Mouse (Mus musculus) layer of hippocampus, adult 11-12 months (tissue): ENCODE measurements around the gene Piga.

ENCODE experiments used
- DNase-seq: peaks from one replicate; pipeline ENCODE4 v3.0.0; 2022; ENCODE audit warnings: low spot score

The Piga gene

DNA sequence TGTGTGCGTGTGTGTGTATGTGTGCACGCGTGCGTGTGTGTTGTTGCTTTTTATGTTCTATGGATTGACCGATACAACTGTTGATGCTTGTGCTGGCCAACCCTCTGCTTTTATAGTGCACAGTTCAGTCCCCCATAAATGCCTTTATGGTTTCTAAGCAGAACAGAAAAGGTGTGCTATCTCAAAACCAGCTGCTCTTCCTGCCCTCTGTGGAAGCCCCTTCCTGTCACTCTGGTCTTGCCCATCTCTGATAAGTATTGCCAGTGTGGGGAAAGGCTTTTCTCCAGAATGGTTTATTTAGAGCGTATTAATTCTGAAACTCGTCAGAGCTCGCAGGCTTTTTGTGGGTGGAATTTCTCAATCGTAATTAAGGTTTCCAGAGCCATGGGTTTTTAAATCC lies 13.1 kb downstream of the Piga start:
- DNase-seq, result no peak

DNA sequence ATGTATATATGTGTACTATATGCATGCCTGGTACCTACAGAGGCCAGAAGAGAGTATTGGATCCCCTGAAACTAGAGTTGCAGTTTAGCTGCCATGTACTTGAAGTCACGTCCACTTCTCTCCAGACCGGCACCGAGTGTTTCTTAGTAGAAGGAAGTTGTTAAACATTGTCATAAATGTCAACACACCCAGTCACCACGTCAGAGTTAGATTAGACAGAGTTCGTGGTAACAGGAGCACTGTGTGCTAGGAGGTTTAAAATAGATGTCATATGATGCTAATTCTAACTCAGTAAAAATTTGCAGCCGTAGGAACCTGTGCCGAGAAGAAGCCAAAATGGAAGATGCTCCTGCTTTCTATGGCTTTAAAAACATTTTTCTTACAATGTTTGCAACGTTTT lies 17.1 kb downstream of the Piga start, which contains the start of gene Asb11:
Asb11 (plus strand) TSS at position 286 of the 400 bp plus-strand sequence.
- no peak for DNase-seq

DNA sequence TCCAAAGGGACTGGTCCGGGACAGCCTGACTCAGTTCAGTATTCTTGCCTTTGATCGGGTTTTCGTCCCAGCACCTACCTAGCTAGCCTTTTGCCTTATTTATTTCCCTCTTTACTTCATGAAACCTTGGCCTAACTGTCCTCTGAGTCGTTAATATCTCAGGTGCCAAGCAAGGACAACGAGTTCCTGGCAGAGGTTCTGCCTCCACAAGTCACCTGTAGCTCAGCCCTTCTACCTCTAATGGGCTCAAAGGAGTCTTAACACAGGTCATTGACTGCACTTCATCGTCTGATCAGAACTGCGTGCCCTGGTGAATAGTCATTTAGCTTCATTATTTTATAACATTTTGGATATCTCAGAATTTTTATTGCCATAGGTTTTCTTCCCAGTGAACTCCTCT lies 19.9 kb downstream of the Piga start:
- DNase-seq, result no peak

DNA sequence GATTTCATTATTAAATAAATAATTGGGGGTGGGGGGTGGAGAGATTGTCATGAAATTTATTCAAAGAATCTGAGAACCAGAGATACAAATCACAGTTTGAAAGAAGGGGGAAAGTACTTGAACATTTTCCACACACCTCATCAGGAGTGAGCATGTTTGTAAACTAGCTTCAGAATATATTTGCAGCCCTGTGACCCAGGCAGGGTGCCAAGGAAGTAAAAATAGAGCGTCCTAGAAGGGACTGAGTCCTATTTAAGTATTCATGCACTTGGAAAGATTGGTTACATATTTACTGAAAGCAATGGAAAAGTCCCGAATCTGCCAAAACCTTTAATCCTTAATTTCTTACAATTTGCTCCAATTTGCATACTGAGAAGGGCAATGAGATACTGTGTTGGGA lies 20.6 kb downstream of the Piga start:
- no peak for DNase-seq

DNA sequence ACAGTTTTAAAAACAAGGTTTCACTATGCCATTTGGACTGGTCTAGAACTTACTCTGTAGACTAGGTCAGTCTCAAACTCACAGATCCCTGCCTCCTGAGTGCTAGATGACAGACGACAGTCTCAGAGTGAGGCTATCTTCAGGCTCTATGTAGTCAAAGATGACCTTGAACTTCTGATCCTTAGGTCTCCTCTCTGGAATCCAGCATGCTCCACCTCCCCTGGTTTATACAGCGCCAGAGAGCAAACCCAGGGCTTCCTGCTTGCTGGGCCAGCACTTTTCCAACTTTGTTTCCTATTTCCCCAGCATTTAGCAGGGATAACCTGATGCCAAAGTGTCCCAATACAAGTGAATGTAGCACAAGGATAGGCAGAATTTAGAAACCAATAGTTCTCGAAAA lies 21.1 kb downstream of the Piga start:
- DNase-seq, result no peak

DNA sequence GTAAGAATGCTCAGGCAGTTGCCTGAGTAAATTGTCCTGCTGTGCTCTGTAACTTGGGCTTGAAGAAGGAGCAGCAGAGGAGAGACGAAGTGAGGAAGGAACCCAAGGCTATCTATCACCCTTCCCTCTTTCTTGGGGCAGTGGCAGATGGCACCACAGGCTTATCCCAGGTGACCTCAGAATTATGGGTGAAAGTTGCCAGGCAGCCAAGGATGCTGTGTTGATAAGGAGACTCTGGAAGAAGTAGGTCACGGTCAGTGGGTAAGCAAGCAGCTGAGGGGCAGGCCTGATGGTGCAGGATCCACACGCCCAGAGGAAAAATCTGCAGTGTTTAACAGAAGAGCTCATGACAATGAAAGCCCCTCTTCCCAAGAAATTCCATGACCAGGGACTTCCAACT lies 21.7 kb downstream of the Piga start:
- no peak for DNase-seq

DNA sequence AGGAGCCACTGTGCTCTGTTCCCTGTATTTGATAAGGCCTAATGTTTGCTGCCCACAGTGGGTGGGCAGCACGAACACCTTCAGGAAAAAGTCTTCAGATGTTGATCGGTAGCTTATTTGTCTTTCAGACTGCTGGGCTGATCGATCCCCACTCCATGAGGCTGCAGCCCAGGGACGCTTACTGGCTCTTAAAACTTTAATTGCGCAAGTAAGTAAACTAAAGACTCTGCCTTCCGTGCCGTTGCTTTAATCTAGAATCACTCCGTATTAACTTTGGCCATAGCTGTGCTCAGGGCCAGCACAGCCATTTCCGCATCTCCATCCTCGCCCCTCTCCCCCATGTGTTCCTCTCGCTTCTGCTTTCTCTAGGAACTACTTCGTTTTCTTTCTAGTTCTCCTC lies 26.0 kb downstream of the Piga start:
- no peak for DNase-seq

DNA sequence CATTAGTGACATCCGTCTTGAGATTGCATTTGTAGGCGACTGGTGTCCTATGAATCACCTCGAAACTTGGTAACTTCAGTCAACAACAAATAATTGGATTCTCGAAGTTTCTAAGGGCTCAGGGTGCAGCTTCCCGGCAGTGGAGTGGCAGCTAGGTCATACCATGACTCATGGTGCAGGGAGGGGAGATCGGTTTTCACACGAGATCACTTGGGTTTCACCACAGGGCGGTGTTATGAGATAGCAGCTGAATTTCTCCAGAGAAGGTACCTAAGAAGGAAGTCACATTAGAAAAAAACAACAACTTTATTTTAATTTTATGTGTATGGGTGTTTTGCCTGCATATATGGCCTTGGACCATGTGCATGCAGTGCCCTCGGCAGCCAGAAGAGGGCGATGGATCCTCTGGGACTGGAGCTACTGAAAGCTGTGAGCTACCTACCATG lies 26.5 kb downstream of the Piga start:
- DNase-seq, result no peak

DNA sequence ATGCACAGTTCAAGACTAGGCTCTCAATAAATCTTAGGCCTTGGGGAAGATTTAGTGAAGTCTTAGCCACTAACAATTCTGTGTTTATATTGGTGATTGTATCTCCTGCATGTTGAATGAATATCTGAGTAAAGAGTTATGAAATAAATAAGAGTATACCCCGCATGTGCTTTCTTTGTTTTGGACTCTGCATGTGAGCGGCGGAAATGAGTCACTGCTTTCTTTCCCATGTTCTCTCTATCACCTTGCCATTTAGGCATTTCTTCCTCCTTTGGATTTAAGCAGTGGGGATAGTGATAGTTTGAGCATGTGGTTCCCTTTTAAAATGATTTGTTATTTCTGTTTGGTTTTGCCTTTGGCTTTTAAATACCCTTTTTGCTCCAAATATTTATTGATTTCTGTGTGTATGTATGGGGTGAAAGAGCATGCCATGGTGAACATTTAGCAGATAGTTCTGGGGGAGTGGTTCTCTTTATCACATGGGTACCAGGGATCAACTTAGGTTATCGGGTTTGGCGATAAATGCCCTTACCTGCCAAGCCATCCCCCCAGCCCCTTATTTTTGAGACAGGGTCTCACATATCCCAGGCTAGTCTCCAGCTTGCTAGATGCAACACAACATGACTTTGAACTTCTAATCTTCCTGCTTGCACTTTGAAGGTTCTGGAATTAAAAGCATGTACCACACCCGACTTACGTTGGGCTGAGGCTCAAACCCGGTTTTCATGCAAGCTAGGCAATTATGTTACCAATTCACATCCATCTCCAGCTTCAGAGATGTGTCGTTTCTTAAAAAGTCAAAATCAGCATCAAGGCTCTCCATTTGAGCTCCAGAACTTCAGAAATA lies 27.5 kb downstream of the Piga start:
- DNase-seq, result no peak

DNA sequence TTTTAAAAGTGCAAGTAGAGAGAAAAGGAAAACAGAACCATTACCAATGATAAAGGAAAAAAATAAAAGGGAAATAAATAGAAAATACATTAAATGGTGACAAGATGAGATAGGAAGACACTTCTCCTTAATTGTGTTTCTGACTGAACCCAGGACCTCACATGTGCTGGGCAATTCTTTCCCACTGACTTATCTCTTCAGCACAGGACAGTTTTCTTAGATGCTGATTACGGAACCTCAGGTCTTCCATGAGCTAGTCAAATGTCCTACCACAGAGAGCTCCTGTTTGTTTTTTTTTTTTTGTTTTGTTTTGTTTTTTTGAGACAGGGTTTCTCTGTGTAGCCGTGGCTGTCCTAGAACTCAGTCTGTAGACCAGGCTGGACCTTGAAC lies 28.1 kb downstream of the Piga start:
- no peak for DNase-seq

DNA sequence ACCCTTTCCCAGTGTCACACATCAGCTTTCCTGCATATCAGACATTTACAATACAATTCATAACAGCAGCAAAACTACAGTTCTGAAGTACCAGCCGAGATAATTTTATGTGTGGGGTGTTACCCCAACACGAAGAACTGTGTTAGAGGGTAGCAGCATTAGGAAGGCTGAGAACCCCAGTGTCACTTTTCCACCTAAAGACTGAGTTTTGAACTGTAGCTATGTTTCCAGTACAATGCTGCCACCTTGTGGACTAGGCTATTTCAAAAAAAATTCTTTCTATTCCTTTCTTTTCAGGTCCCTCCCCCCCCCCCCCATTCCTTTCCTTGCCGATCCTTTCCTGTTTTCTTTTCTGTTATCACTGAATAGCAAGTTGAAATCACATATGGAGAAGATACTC lies 29.6 kb downstream of the Piga start:
- peak; percentile 47 for DNase-seq

DNA sequence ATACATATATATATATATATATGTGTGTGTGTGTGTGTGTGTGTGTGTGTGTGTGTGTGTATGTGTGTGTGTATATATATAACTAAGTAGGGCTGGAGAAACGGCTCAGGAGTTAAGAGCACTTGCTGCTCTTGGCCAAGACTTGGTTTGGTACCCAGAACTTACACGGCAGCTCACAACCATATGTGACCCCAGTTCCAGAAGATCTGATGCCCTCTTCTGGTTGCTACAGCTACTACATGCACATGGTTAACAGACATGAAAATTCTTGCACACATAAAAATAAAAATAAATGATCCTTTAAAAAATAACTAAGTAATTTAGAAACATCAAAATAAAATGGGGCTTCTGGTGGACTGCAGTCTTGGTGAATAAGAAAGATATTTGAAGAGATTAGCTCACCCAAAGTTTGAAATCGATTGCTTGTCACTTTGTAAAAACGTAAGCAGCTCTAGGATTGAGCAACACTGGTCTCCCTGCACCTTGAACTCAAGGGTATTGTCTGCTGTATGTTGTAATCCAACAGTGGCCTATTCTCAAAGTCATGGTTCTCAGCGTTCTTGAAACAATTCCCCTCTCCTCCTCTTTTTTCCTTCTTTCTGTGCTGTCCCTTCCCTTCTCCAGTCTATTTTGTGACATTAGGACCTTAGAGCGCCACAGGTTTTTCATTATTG lies 39.8 kb downstream of the Piga start:
- no peak for DNase-seq
